Mouse (Mus musculus) kidney, adult 2 months (tissue): ENCODE measurements around the gene Dpyd. TPM values are rescaled to one million over a fixed set of nuclear protein-coding genes. Genes with fewer than 3 reads are reported as not detected.

Source experiments
- DNase-seq: peaks from one replicate; pipeline ENCODE4 v3.0.0; 2021
- H3K27ac ChIP-seq: fragments of 200-500 bp; 2 replicates; pipeline ENCODE4 v1.5.1; 2012; ENCODE audit warnings: low read depth, low read length, control low read depth, inconsistent platforms; ENCODE audit not compliant: insufficient read depth
- H3K27me3 ChIP-seq: fragments of 200-500 bp; replicated peaks from 2 replicates; pipeline ENCODE4 v1.6.1; 2012; ENCODE audit warnings: mild to moderate bottlenecking, moderate library complexity, low read length, inconsistent platforms; ENCODE audit not compliant: control insufficient read depth, insufficient read depth
- H3K36me3 ChIP-seq: fragments of 200-500 bp; 2 replicates; pipeline ENCODE4 v1.6.1; 2012; ENCODE audit warnings: mild to moderate bottlenecking, moderate library complexity, low read length, inconsistent platforms; ENCODE audit not compliant: control insufficient read depth, insufficient read depth
- H3K4me1 ChIP-seq: fragments of 200-500 bp; 2 replicates; pipeline ENCODE4 v1.6.1; 2011; ENCODE audit warnings: low read length; ENCODE audit not compliant: control insufficient read depth, insufficient read depth
- H3K4me3 ChIP-seq: fragments of 200-500 bp; 2 replicates; pipeline ENCODE4 v1.5.1; 2011; ENCODE audit warnings: mild to moderate bottlenecking, low read depth, low read length, control low read depth; ENCODE audit not compliant: insufficient read depth
- CTCF ChIP-seq: fragments of 200-500 bp; conservative IDR thresholded peaks from 2 replicates; pipeline ENCODE4 v1.5.1; 2011; ENCODE audit warnings: low read depth, mild to moderate bottlenecking, control low read depth, low read length, moderate library complexity, mixed read lengths; ENCODE audit not compliant: insufficient read depth, insufficient read length
- POLR2A ChIP-seq: fragments of 200-500 bp; IDR thresholded peaks from one replicate; pipeline ENCODE4 v1.6.1; 2011; ENCODE audit warnings: low read depth, low read length, control low read depth
- WGBS: fragments of 180-500 bp; shearing (Covaris S2); methylation state at CpG from one replicate; pipeline ENCODE4 v1.1.7; 2018; 5-methylcytosine and 5-hydroxymethylcytosine counted together
- polyA plus RNA-seq: library from polyadenylated mRNA; depleted of rRNA; stranded (reverse); fragments of >200 nt; gene quantifications from 2 replicates; pipeline ENCODE4 v1.2.3, GENCODE M21; 2012

Gene Dpyd
- polyA plus RNA-seq, 1 experiment: 18.6 TPM

- H3K4me3 ChIP-seq: no peak overlapping the region
- H3K27me3 ChIP-seq: no peaks in the 10 kb centered on the region
- peaks cover 8% of the 10 kb centered on the region; the same call in 1 of the 2 replicates for H3K4me1 ChIP-seq
- H3K27ac ChIP-seq: peak overlapping the region; percentile 26; the same call in 1 of the 2 replicates
- TF ChIP-seq CTCF (no peak), POLR2A (no peak)
- no peaks in the 10 kb centered on the region for H3K36me3 ChIP-seq
- peak; percentile 78 for DNase-seq
- WGBS: 42% methylated on average over 5 of the region's 5 CpGs
Observed at GRCm38 (mm10) chr3:118566779-118567178, 4.8 kb downstream of the Dpyd start.

DNA sequence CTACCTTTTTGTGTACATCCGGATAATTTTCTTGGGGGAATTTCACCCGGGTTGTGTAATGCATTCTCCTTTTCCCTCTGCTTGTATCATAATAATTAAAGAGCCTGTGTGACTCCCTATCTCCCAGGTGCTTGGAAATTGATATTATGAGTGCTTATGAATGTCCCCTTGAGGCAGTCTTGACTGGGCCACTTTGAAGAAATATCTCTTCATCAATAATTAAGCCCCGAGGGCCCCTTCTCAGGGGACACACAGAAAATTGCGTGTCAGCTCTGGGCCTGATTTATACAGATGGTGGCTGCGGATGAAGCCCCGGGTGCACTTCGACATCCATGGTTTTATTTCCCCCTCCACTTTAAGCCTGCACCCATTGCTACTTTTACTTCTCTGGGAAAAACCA, 8.3 kb downstream of the Dpyd start:
- H3K27me3 ChIP-seq: no peaks in the 10 kb centered on the region
- no peak overlapping the region for H3K27ac ChIP-seq
- no peak overlapping the region for H3K4me3 ChIP-seq
- peaks cover 8% of the 10 kb centered on the region; the same call in 1 of the 2 replicates for H3K4me1 ChIP-seq
- 86% methylated on average over 7 of the region's 7 CpGs for WGBS
- H3K36me3 ChIP-seq: no peaks in the 10 kb centered on the region
- TF ChIP-seq POLR2A (no peak), CTCF (no peak)
- no peak for DNase-seq

DNA sequence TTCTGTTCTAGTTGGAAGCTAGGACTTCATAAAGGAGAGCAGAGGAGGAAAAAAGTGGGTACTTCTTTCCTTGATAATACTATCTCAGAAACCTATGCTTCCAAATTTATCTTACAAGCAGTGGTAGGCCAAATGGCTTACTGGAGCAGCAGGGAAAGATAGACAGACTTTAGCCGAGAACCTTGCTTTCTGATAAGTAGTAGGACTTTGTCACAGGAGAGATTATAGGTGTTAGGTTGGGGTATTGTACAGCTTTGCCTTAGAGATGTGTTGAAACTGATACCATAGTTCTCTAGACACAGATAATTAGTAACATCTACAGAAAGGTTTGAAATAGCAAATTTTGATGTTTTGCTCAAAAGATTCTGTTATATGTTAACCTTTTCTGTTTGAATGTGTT, 28.6 kb downstream of the Dpyd start:
- TF ChIP-seq CTCF (no peak), POLR2A (no peak)
- Histone ChIP-seq H3K36me3 (no peaks in the 10 kb centered on the region), H3K27ac (no peak overlapping the region), H3K4me3 (no peak overlapping the region), H3K4me1 (no peaks in the 10 kb centered on the region), H3K27me3 (no peaks in the 10 kb centered on the region)
- DNase-seq: no peak
- 94% methylated on average over 1 of the region's 1 CpGs for WGBS

DNA sequence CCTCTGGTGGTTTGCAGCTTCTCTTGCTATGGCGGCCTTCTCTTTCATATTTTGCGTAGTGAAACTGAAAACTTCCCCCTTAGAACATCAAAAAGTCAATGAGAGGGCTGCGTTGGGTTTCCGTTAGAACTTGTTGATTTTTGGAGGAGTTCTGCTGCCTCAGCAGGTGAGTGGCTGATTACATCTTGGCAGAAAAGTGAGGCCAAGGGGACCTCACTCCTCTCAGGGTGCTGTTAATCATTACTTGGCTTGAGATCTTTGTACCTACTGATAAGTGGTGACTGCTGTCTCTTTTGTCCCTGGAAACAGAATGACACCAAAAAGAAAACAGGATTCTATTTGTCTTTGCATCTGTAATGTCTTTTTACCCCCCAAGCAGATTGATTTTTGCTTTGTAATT, 32.9 kb downstream of the Dpyd start:
- Histone ChIP-seq H3K27ac (no peak overlapping the region), H3K36me3 (no peaks in the 10 kb centered on the region), H3K27me3 (no peaks in the 10 kb centered on the region), H3K4me1 (no peaks in the 10 kb centered on the region), H3K4me3 (no peak overlapping the region)
- DNase-seq: peak; percentile 72
- WGBS: 63% methylated on average over 4 of the region's 4 CpGs
- TF ChIP-seq POLR2A (no peak), CTCF (no peak)

- WGBS: 84% methylated on average over 2 of the region's 2 CpGs
- Histone ChIP-seq H3K27me3 (no peaks in the 10 kb centered on the region), H3K4me1 (no peaks in the 10 kb centered on the region), H3K4me3 (no peak overlapping the region), H3K36me3 (no peaks in the 10 kb centered on the region), H3K27ac (no peak overlapping the region)
- TF ChIP-seq POLR2A (no peak), CTCF (no peak)
- no peak for DNase-seq
Observed at GRCm38 (mm10) chr3:118595693-118596092, 33.8 kb downstream of the Dpyd start.

DNA sequence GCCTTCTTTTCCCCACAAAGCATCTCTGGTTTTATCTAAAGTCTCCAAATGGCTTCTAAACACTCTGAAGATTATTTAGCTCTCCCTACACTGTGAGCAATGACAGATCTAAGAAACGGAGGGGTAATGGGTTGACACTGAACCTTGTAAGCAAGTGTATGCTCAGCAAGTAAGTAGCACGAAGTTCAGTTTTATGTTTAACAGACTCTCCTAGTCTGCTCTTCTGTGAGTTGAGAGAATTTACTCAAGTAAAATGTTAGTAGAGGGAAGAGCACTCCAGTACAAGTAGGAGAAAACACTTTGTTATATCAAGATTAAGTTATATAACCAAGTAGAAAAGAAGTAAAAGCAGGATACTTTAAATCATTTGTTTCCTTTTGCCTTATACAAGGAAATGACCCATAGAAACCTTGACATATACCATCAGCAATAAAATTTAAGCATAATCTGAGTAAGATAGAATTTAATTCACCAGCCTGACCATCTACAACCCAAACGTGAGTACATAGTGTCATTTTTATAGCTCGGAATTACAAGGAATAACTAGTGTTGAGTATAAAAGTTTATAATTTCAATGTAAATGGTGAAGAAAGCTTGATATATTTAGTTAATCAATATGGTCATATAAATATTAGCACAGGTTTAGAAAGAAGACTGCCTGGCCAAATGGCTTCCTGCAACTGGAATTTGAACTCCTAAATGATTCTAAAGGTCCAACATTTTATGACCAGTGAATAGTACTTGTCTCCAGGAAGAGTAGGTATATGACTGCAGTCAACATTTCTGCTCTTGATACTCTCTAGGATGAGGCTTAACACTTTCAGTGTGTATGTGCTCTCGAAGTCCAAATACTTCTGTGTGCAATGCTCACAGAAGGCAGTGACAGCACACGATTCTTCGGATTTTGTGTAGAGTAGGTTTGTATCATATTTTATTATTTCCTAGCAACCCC, 40.0 kb downstream of the Dpyd start:
- WGBS: 72% methylated on average over 7 of the region's 7 CpGs
- Histone ChIP-seq H3K36me3 (no peaks in the 10 kb centered on the region), H3K4me1 (no peaks in the 10 kb centered on the region; the same call in 1 of the 2 replicates), H3K27me3 (no peaks in the 10 kb centered on the region), H3K27ac (no peak overlapping the region), H3K4me3 (no peak overlapping the region)
- TF ChIP-seq CTCF (no peak), POLR2A (no peak)
- peak; percentile 31 for DNase-seq

DNA sequence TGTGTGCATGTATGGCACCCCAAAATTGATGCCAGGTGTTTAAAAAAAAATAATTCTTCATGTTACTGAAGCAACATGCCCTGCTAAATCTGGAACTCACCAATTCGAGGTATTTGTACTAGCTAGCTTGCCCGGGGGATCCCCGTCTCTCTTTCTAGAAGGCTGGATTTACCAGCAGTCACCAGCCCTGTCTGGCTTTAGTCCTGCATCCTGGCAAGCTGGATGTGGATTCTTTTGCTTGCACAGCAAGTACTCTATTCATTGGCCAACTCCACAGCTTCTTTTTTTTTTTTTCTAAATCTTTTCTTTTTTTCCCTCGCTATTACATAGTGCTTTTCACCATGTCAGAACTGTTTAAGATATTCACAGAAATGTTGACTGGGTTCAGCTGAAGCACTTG, 46.8 kb downstream of the Dpyd start:
- DNase-seq: no peak
- 63% methylated on average over 4 of the region's 4 CpGs for WGBS
- H3K27me3 ChIP-seq: no peaks in the 10 kb centered on the region
- H3K4me3 ChIP-seq: no peak overlapping the region
- TF ChIP-seq POLR2A: no peak
- TF ChIP-seq CTCF: no peak
- H3K4me1 ChIP-seq: no peaks in the 10 kb centered on the region
- no peaks in the 10 kb centered on the region for H3K36me3 ChIP-seq
- no peak overlapping the region for H3K27ac ChIP-seq
